In the genomic region with DNA sequence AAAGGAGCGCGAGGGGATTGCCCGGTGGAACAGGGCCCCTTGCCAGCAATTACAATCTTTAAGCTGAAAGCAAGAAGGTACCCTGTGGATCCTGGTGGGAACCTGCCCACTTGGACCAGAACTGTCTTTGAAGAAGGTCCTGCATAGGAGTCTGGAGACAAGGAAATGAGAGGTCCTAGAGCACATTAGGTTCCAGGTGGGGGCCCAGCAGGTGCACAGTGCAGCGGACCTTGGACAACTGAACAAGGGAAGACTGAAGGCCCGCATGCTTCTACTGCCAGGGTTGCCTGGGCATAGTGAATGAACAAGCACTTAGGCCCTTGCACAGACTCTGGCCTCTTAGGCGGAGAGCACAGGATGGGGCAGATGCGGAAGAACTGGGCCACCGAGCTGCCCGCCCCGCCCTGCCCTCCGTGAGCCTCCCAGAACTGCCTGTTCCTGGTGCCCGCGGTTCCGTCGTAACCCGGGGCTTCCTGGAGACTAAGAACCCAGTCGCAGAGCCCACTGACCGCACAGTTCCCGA, we compare ENCODE assay signal across 8 mouse cellular contexts. TPM values are rescaled to one million over a fixed set of nuclear protein-coding genes. Genes with fewer than 3 reads are reported as not detected.
DNase-seq lines count a peak whose midpoint lies in the region; ATAC-seq and TF ChIP-seq lines count a peak whose summit lies in the region.

No protein-coding gene starts in this region.

- no peaks in the 10 kb centered on the region for H3K9me3 ChIP-seq in lung, postnatal 0 days (ENCODE audit: low read length)
- no peaks in the 10 kb centered on the region for H3K9me3 ChIP-seq in heart, embryonic 12.5 days (replicated peaks)
- no peaks in the 10 kb centered on the region for H3K9me3 ChIP-seq in limb, embryonic 10.5 days (replicated peaks)
- H3K9me3 ChIP-seq in midbrain, postnatal 0 days (ENCODE audit: low read length), result no peaks in the 10 kb centered on the region

- H3K4me3 ChIP-seq in lung, postnatal 0 days (ENCODE audit: low read depth, low read length), result peak overlapping the region; percentile 79
- peak overlapping the region; percentile 64 for H3K4me3 ChIP-seq in cerebellum, adult 2 months (replicated peaks; ENCODE audit: insufficient read depth, low read depth, low read length)
- H3K4me3 ChIP-seq in heart, embryonic 12.5 days, result peak overlapping the region; percentile 64
- peak overlapping the region; percentile 71 for H3K4me3 ChIP-seq in limb, embryonic 10.5 days
- peak overlapping the region; percentile 74 for H3K4me3 ChIP-seq in midbrain, postnatal 0 days (ENCODE audit: low read depth, low read length)

- TF ChIP-seq EP300 in lung, postnatal 0 days (IDR thresholded peaks at IDR 0.05), result no peak

- peak overlapping the region; percentile 88 for H3K4me2 ChIP-seq in lung, postnatal 0 days (replicated peaks; ENCODE audit: low read depth, low read length)
- peak overlapping the region; percentile 94 for H3K4me2 ChIP-seq in heart, embryonic 12.5 days
- H3K4me2 ChIP-seq in midbrain, postnatal 0 days (ENCODE audit: low read depth, low read length, poor library complexity, severe bottlenecking), result peak overlapping the region; percentile 85

- H3K27me3 ChIP-seq in lung, postnatal 0 days (replicated peaks; ENCODE audit: insufficient read depth, low read length), result no peaks in the 10 kb centered on the region
- H3K27me3 ChIP-seq in cerebellum, adult 2 months (ENCODE audit: control insufficient read depth, insufficient read depth, low read length), result no peaks in the 10 kb centered on the region
- peaks cover 9% of the 10 kb centered on the region for H3K27me3 ChIP-seq in heart, embryonic 12.5 days (replicated peaks)
- peaks cover 36% of the 10 kb centered on the region for H3K27me3 ChIP-seq in limb, embryonic 10.5 days (ENCODE audit: low read depth, poor library complexity, severe bottlenecking)
- H3K27me3 ChIP-seq in midbrain, postnatal 0 days (ENCODE audit: insufficient read depth, low read length), result no peaks in the 10 kb centered on the region

- DNase-seq in lung, postnatal 0 days (ENCODE audit: low spot score), result peak; percentile 71
- no peak for DNase-seq in lung, postnatal 4 days
- DNase-seq in cerebellum, adult 2 months, result peak; percentile 58 to 64
- no peak for DNase-seq in limb, embryonic 10.5 days (ENCODE audit: low spot score)
- peak; percentile 28 for DNase-seq in midbrain, postnatal 0 days (ENCODE audit: low spot score)
- DNase-seq in left cerebral cortex, adult 18-20 months (ENCODE audit: low spot score in 2 of 2), result no peak
- DNase-seq in frontal cortex, adult 2 months (ENCODE audit: extremely low spot score in 1 of 2, low spot score in 1 of 2), result no peak

- no peaks in the 10 kb centered on the region for H3K36me3 ChIP-seq in lung, postnatal 0 days (ENCODE audit: insufficient read depth, low read length)
- H3K36me3 ChIP-seq in heart, embryonic 12.5 days, result no peaks in the 10 kb centered on the region
- no peaks in the 10 kb centered on the region for H3K36me3 ChIP-seq in limb, embryonic 10.5 days
- H3K36me3 ChIP-seq in midbrain, postnatal 0 days (ENCODE audit: insufficient read depth, low read length), result no peaks in the 10 kb centered on the region

- no peak for TF ChIP-seq CTCF in lung, postnatal 0 days (IDR thresholded peaks at IDR 0.05)
- TF ChIP-seq CTCF in cerebellum, adult 2 months (IDR thresholded peaks at IDR 0.05; ENCODE audit: borderline replicate concordance, insufficient read depth, low read depth, low read length), result no peak
- TF ChIP-seq CTCF in midbrain, postnatal 0 days (IDR thresholded peaks at IDR 0.05), result no peak

- no peak for TF ChIP-seq POLR2A in cerebellum, adult 2 months (IDR thresholded peaks at IDR 0.05; ENCODE audit: borderline replicate concordance, insufficient read depth, low read length)

- WGBS in lung, postnatal 0 days, result 9% methylated on average over 19 of the region's 19 CpGs
- 3% methylated on average over 19 of the region's 19 CpGs for WGBS in cerebellum, adult 2 months
- WGBS in heart, embryonic 12.5 days, result 6% methylated on average over 19 of the region's 19 CpGs
- WGBS in limb, embryonic 10.5 days, result 4% methylated on average over 19 of the region's 19 CpGs
- whole genome bisulfite sequencing in midbrain, postnatal 0 days, result 3% methylated on average over 18 of the region's 19 CpGs

- peak; percentile 76 for ATAC-seq in lung, postnatal 0 days
- ATAC-seq in heart, embryonic 12.5 days (ENCODE audit: insufficient number of reproducible peaks, low FRiP score), result peak; percentile 68
- ATAC-seq in midbrain, postnatal 0 days (ENCODE audit: low FRiP score), result peak; percentile 64

- H3K4me1 ChIP-seq in lung, postnatal 0 days (ENCODE audit: insufficient read depth, low read depth, low read length), result peaks cover 6% of the 10 kb centered on the region
- H3K4me1 ChIP-seq in cerebellum, adult 2 months (ENCODE audit: control insufficient read depth, insufficient read depth, low read length), result peaks cover 6% of the 10 kb centered on the region
- H3K4me1 ChIP-seq in heart, embryonic 12.5 days (replicated peaks), result peaks cover 11% of the 10 kb centered on the region
- H3K4me1 ChIP-seq in limb, embryonic 10.5 days, result peaks cover 20% of the 10 kb centered on the region
- H3K4me1 ChIP-seq in midbrain, postnatal 0 days (ENCODE audit: insufficient read depth, low read length), result peaks cover 2% of the 10 kb centered on the region; the same call in 1 of the 2 replicates

- peak overlapping the region; percentile 86 for H3K9ac ChIP-seq in lung, postnatal 0 days (replicated peaks; ENCODE audit: low read depth)
- peak overlapping the region; percentile 71 for H3K9ac ChIP-seq in heart, embryonic 12.5 days
- peak overlapping the region; percentile 87 for H3K9ac ChIP-seq in midbrain, postnatal 0 days (replicated peaks; ENCODE audit: low read length, poor library complexity, severe bottlenecking)

- H3K27ac ChIP-seq in lung, postnatal 0 days (ENCODE audit: low read length), result peak overlapping the region; percentile 97
- peak overlapping the region; percentile 1; the same call in 1 of the 2 replicates for H3K27ac ChIP-seq in cerebellum, adult 2 months (ENCODE audit: insufficient read depth, low read length)
- H3K27ac ChIP-seq in heart, embryonic 12.5 days (ENCODE audit: poor library complexity, severe bottlenecking), result no peak overlapping the region
- H3K27ac ChIP-seq in limb, embryonic 10.5 days, result peak overlapping the region; percentile 72
- peak overlapping the region; percentile 72 for H3K27ac ChIP-seq in midbrain, postnatal 0 days (ENCODE audit: low read depth, low read length)

RNA-seq across cellular contexts. Expression of a gene that starts 0.6 kb away (rescaled TPM):
- polyA plus RNA-seq in lung, postnatal 0 days (2015; fragmentation: Nextera tagmentation; extraction: Ambion mirVana), result 174 and 180 TPM in 2 replicates
- polyA plus RNA-seq in cerebellum, adult 2 months (2012; rRNA removed), result 46.7 and 47.2 TPM in 2 replicates
- 11.4 and 12.0 TPM in 2 replicates for polyA plus RNA-seq in heart, embryonic 12.5 days (2016; fragmentation: Nextera tagmentation; extraction: Ambion mirVana)
- polyA plus RNA-seq in limb, embryonic 10.5 days (2016; fragmentation: Nextera tagmentation; extraction: Ambion mirVana), result 12.9 and 16.5 TPM in 2 replicates
- 55.7 and 62.3 TPM in 2 replicates for total RNA-seq in midbrain, postnatal 0 days (2014; rRNA removed)
- polyA plus RNA-seq in midbrain, postnatal 0 days (2015; fragmentation: Nextera tagmentation; extraction: Ambion mirVana), result 44.7 and 46.9 TPM in 2 replicates
- total RNA-seq in left cerebral cortex, adult 18-20 months (2021), result 10 to 100 TPM; 14.1 to 15.3 TPM
- 30.8 and 37.2 TPM in 2 replicates for polyA plus RNA-seq in frontal cortex, adult 2 months (2012; rRNA removed)

RNA-seq across cellular contexts. Expression of a gene that starts 15.1 kb away (rescaled TPM):
- 39.1 and 45.0 TPM in 2 replicates for polyA plus RNA-seq in lung, postnatal 0 days (2015; fragmentation: Nextera tagmentation; extraction: Ambion mirVana)
- polyA plus RNA-seq in cerebellum, adult 2 months (2012; rRNA removed), result 63.9 and 68.9 TPM in 2 replicates
- 61.8 and 62.0 TPM in 2 replicates for polyA plus RNA-seq in heart, embryonic 12.5 days (2016; fragmentation: Nextera tagmentation; extraction: Ambion mirVana)
- polyA plus RNA-seq in limb, embryonic 10.5 days (2016; fragmentation: Nextera tagmentation; extraction: Ambion mirVana), result 136 and 152 TPM in 2 replicates
- total RNA-seq in midbrain, postnatal 0 days (2014; rRNA removed), result 67.8 and 71.0 TPM in 2 replicates
- polyA plus RNA-seq in midbrain, postnatal 0 days (2015; fragmentation: Nextera tagmentation; extraction: Ambion mirVana), result 55.3 and 63.3 TPM in 2 replicates
- total RNA-seq in left cerebral cortex, adult 18-20 months (2021), result 10 to 100 TPM; 46.7 to 49.8 TPM
- 66.2 and 66.4 TPM in 2 replicates for polyA plus RNA-seq in frontal cortex, adult 2 months (2012; rRNA removed)

RNA-seq across cellular contexts. Expression of a gene that starts 15.1 kb away (rescaled TPM):
- 5.0 and 7.3 TPM in 2 replicates for polyA plus RNA-seq in lung, postnatal 0 days (2015; fragmentation: Nextera tagmentation; extraction: Ambion mirVana)
- polyA plus RNA-seq in cerebellum, adult 2 months (2012; rRNA removed), result 18.2 and 19.5 TPM in 2 replicates
- 12.5 and 13.0 TPM in 2 replicates for polyA plus RNA-seq in heart, embryonic 12.5 days (2016; fragmentation: Nextera tagmentation; extraction: Ambion mirVana)
- 24.6 and 27.6 TPM in 2 replicates for polyA plus RNA-seq in limb, embryonic 10.5 days (2016; fragmentation: Nextera tagmentation; extraction: Ambion mirVana)
- total RNA-seq in midbrain, postnatal 0 days (2014; rRNA removed), result 33.7 and 36.4 TPM in 2 replicates
- 21.4 TPM in 2 replicates for polyA plus RNA-seq in midbrain, postnatal 0 days (2015; fragmentation: Nextera tagmentation; extraction: Ambion mirVana)
- 10 to 100 TPM; 40.0 to 41.6 TPM for total RNA-seq in left cerebral cortex, adult 18-20 months (2021)
- 19.4 and 22.6 TPM in 2 replicates for polyA plus RNA-seq in frontal cortex, adult 2 months (2012; rRNA removed)

RNA-seq across cellular contexts. Expression of a gene that starts 27.7 kb away (rescaled TPM):
- polyA plus RNA-seq in lung, postnatal 0 days (2015; fragmentation: Nextera tagmentation; extraction: Ambion mirVana), result 12.3 and 13.3 TPM in 2 replicates
- polyA plus RNA-seq in cerebellum, adult 2 months (2012; rRNA removed), result 34.3 and 39.7 TPM in 2 replicates
- polyA plus RNA-seq in heart, embryonic 12.5 days (2016; fragmentation: Nextera tagmentation; extraction: Ambion mirVana), result 19.0 and 19.3 TPM in 2 replicates
- 36.6 and 36.9 TPM in 2 replicates for polyA plus RNA-seq in limb, embryonic 10.5 days (2016; fragmentation: Nextera tagmentation; extraction: Ambion mirVana)
- total RNA-seq in midbrain, postnatal 0 days (2014; rRNA removed), result 37.2 and 43.8 TPM in 2 replicates
- 37.1 and 39.6 TPM in 2 replicates for polyA plus RNA-seq in midbrain, postnatal 0 days (2015; fragmentation: Nextera tagmentation; extraction: Ambion mirVana)
- total RNA-seq in left cerebral cortex, adult 18-20 months (2021), result 10 to 100 TPM; 24.8 to 32.6 TPM
- polyA plus RNA-seq in frontal cortex, adult 2 months (2012; rRNA removed), result 36.3 and 36.4 TPM in 2 replicates

RNA-seq across cellular contexts. Expression of a gene that starts 40.4 kb away (rescaled TPM):
- polyA plus RNA-seq in lung, postnatal 0 days (2015; fragmentation: Nextera tagmentation; extraction: Ambion mirVana), result 90.0 and 98.4 TPM in 2 replicates
- 137 and 140 TPM in 2 replicates for polyA plus RNA-seq in cerebellum, adult 2 months (2012; rRNA removed)
- polyA plus RNA-seq in heart, embryonic 12.5 days (2016; fragmentation: Nextera tagmentation; extraction: Ambion mirVana), result 113 and 119 TPM in 2 replicates
- 119 and 124 TPM in 2 replicates for polyA plus RNA-seq in limb, embryonic 10.5 days (2016; fragmentation: Nextera tagmentation; extraction: Ambion mirVana)
- 62.6 and 68.1 TPM in 2 replicates for total RNA-seq in midbrain, postnatal 0 days (2014; rRNA removed)
- 183 and 197 TPM in 2 replicates for polyA plus RNA-seq in midbrain, postnatal 0 days (2015; fragmentation: Nextera tagmentation; extraction: Ambion mirVana)
- total RNA-seq in left cerebral cortex, adult 18-20 months (2021), result 10 to 100 TPM; 77.8 to 85.6 TPM
- 126 and 127 TPM in 2 replicates for polyA plus RNA-seq in frontal cortex, adult 2 months (2012; rRNA removed)

Comparison
In these comparisons a context has a peak if more than half of its experiments do, and no peak if none do; other contexts are left out.
1. DNase-seq: peak in lung, postnatal 0 days (single experiment), cerebellum, adult 2 months (2 of 2) and midbrain, postnatal 0 days (single experiment); none in lung, postnatal 4 days (0 of 2), limb, embryonic 10.5 days (single experiment), left cerebral cortex, adult 18-20 months (0 of 2) and frontal cortex, adult 2 months (0 of 2).
2. Peak in every context shown above with its lines, with median percentiles within 50 percentile points of each other: ATAC-seq, H3K4me2 ChIP-seq, H3K4me3 ChIP-seq and H3K9ac ChIP-seq.